Mouse (Mus musculus) stomach, embryonic 14.5 days (tissue): ENCODE results near the gene Gria3. TPM values are rescaled to one million over a fixed set of nuclear protein-coding genes. Genes with fewer than 3 reads are reported as not detected.
A peak's percentile ranks its signal among the peaks of the same experiment; 100 is the strongest.

Source experiments
- ATAC-seq: fragments of 200-750 bp; cut with Nextera tagmentation; 2 replicates; pipeline ENCODE4 v1.8.0; 2017; ENCODE audit warnings: low read depth, moderate TSS enrichment; ENCODE audit not compliant: insufficient number of reproducible peaks, insufficient read depth, low FRiP score
- H3K27ac ChIP-seq: fragments of 300-500 bp; sonication (generic); 2 replicates; pipeline ENCODE4 v1.5.1; 2014; ENCODE audit warnings: mild to moderate bottlenecking, low read length, moderate library complexity, mixed read lengths
- H3K27me3 ChIP-seq: fragments of 300-500 bp; sonication (generic); 2 replicates; pipeline ENCODE4 v1.6.1; 2014; ENCODE audit warnings: low read length, control low read depth, mixed read lengths; ENCODE audit not compliant: control insufficient read depth, insufficient read depth
- H3K36me3 ChIP-seq: fragments of 300-500 bp; sonication (generic); 2 replicates; pipeline ENCODE4 v1.6.1; 2014; ENCODE audit warnings: mild to moderate bottlenecking, control low read depth, low read length, moderate library complexity, mixed read lengths; ENCODE audit not compliant: control insufficient read depth, insufficient read depth
- H3K4me1 ChIP-seq: fragments of 300-500 bp; sonication (generic); 2 replicates; pipeline ENCODE4 v1.6.1; 2014; ENCODE audit warnings: low read length, control low read depth, mixed read lengths; ENCODE audit not compliant: control insufficient read depth, insufficient read depth
- H3K4me2 ChIP-seq: fragments of 300-500 bp; sonication (generic); replicated peaks from 2 replicates; pipeline ENCODE4 v1.6.1; 2014; ENCODE audit warnings: low read depth, low read length, control low read depth
- H3K4me3 ChIP-seq: fragments of 300-500 bp; sonication (generic); 2 replicates; pipeline ENCODE4 v1.5.1; 2014; ENCODE audit warnings: low read depth, low read length, control low read depth
- H3K9ac ChIP-seq: fragments of 300-500 bp; sonication (generic); replicated peaks from 2 replicates; pipeline ENCODE4 v1.6.1; 2014; ENCODE audit warnings: low read depth, mild to moderate bottlenecking, control low read depth, low read length, moderate library complexity, mixed read lengths
- H3K9me3 ChIP-seq: fragments of 300-500 bp; sonication (generic); 2 replicates; pipeline ENCODE4 v1.6.1; 2016; ENCODE audit warnings: low read depth, low read length, control low read depth; ENCODE audit not compliant: control insufficient read depth
- WGBS: fragments of 180-500 bp; shearing (Covaris S2); extraction: QIAGEN DNeasy Blood & Tissue Kit; methylation state at CpG from one replicate; pipeline ENCODE4 v1.1.7; 2014; 5-methylcytosine and 5-hydroxymethylcytosine counted together
- polyA plus RNA-seq: library from polyadenylated mRNA; unstranded; fragments of >200 nt; fragmentation: Nextera tagmentation; extraction: Ambion mirVana; gene quantifications from 2 replicates; pipeline ENCODE4 v1.2.1, GENCODE M21; 2014

The Gria3 gene
- polyA plus RNA-seq, 1 experiment from 2014 or later = 13.4 TPM

GRCm38 (mm10) chrX:41607181-41607580 is 206.5 kb downstream of the Gria3 start:
- ATAC-seq = no peak
- no peak overlapping the region for H3K9ac ChIP-seq
- H3K9me3 ChIP-seq = no peaks in the 10 kb centered on the region
- WGBS = 91% methylated on average over 1 of the region's 1 CpGs
- no peak overlapping the region for H3K4me3 ChIP-seq
- no peaks in the 10 kb centered on the region for H3K4me1 ChIP-seq
- no peak overlapping the region for H3K4me2 ChIP-seq
- H3K27me3 ChIP-seq = no peaks in the 10 kb centered on the region
- no peaks in the 10 kb centered on the region for H3K36me3 ChIP-seq
- H3K27ac ChIP-seq = no peak overlapping the region

- Histone ChIP-seq H3K4me2 (no peak overlapping the region), H3K4me1 (no peaks in the 10 kb centered on the region), H3K9me3 (no peaks in the 10 kb centered on the region), H3K4me3 (no peak overlapping the region), H3K27me3 (no peaks in the 10 kb centered on the region), H3K9ac (no peak overlapping the region), H3K27ac (no peak overlapping the region), H3K36me3 (no peaks in the 10 kb centered on the region)
- WGBS = 33% methylated on average over 2 of the region's 2 CpGs
- no peak for ATAC-seq
These were observed 214.3 kb downstream of the Gria3 start for GRCm38 (mm10) chrX:41614920-41615319.

- Histone ChIP-seq H3K9ac (no peak overlapping the region), H3K36me3 (no peaks in the 10 kb centered on the region), H3K27me3 (no peaks in the 10 kb centered on the region), H3K9me3 (no peaks in the 10 kb centered on the region), H3K4me1 (no peaks in the 10 kb centered on the region), H3K27ac (no peak overlapping the region), H3K4me3 (no peak overlapping the region), H3K4me2 (no peak overlapping the region)
- 100% methylated on average over 1 of the region's 1 CpGs for WGBS
- no peak for ATAC-seq
These were observed 216.3 kb downstream of the Gria3 start for GRCm38 (mm10) chrX:41616928-41617327.

- H3K36me3 ChIP-seq = no peaks in the 10 kb centered on the region
These were observed 217.7 kb downstream of the Gria3 start for GRCm38 (mm10) chrX:41618396-41618795.

GRCm38 (mm10) chrX:41633576-41633975 is 232.9 kb downstream of the Gria3 start:
- WGBS = 67% methylated on average over 4 of the region's 4 CpGs
- no peak for ATAC-seq
- H3K36me3 ChIP-seq = no peaks in the 10 kb centered on the region
- H3K9ac ChIP-seq = no peak overlapping the region
- no peak overlapping the region for H3K4me3 ChIP-seq
- no peaks in the 10 kb centered on the region for H3K4me1 ChIP-seq
- no peak overlapping the region for H3K27ac ChIP-seq
- H3K4me2 ChIP-seq = no peak overlapping the region
- H3K27me3 ChIP-seq = no peaks in the 10 kb centered on the region
- no peaks in the 10 kb centered on the region for H3K9me3 ChIP-seq

More at GRCm38 (mm10) chrX:41618396-41618795, 217.7 kb downstream of the Gria3 start:
- Histone ChIP-seq H3K27me3 (no peaks in the 10 kb centered on the region), H3K4me1 (no peaks in the 10 kb centered on the region), H3K9ac (no peak overlapping the region), H3K27ac (no peak overlapping the region), H3K9me3 (no peaks in the 10 kb centered on the region), H3K4me2 (no peak overlapping the region), H3K4me3 (no peak overlapping the region)
- no peak for ATAC-seq
- 90% methylated on average over 2 of the region's 2 CpGs for WGBS

- Histone ChIP-seq H3K4me2 (no peak overlapping the region), H3K27me3 (no peaks in the 10 kb centered on the region), H3K4me3 (no peak overlapping the region), H3K27ac (no peak overlapping the region), H3K36me3 (no peaks in the 10 kb centered on the region), H3K9ac (no peak overlapping the region), H3K9me3 (no peaks in the 10 kb centered on the region), H3K4me1 (no peaks in the 10 kb centered on the region)
- ATAC-seq = no peak
- 46% methylated on average over 2 of the region's 2 CpGs for WGBS
These were observed 244.3 kb downstream of the Gria3 start for GRCm38 (mm10) chrX:41644954-41645353.

GRCm38 (mm10) chrX:41657791-41658190 is 257.1 kb downstream of the Gria3 start:
- no peak for ATAC-seq
- Histone ChIP-seq H3K36me3 (no peaks in the 10 kb centered on the region), H3K4me1 (no peaks in the 10 kb centered on the region), H3K9me3 (no peaks in the 10 kb centered on the region), H3K27ac (no peak overlapping the region), H3K4me3 (no peak overlapping the region), H3K4me2 (no peak overlapping the region), H3K27me3 (no peaks in the 10 kb centered on the region), H3K9ac (no peak overlapping the region)
- 70% methylated on average over 4 of the region's 4 CpGs for WGBS

GRCm38 (mm10) chrX:41688869-41689268 is 288.2 kb downstream of the Gria3 start:
- 0 out of 2 replicates have a peak, but pooled peaks have one; percentile 65 for ATAC-seq
- no peak overlapping the region for H3K27ac ChIP-seq
- H3K9ac ChIP-seq = no peak overlapping the region
- 60% methylated on average over 2 of the region's 2 CpGs for WGBS
- no peaks in the 10 kb centered on the region for H3K27me3 ChIP-seq
- H3K4me2 ChIP-seq = no peak overlapping the region
- no peaks in the 10 kb centered on the region for H3K36me3 ChIP-seq
- H3K4me3 ChIP-seq = no peak overlapping the region
- no peaks in the 10 kb centered on the region for H3K9me3 ChIP-seq
- no peaks in the 10 kb centered on the region for H3K4me1 ChIP-seq

- no peak overlapping the region for H3K9ac ChIP-seq
These were observed 291.4 kb downstream of the Gria3 start for GRCm38 (mm10) chrX:41692076-41692475.

More at GRCm38 (mm10) chrX:41692076-41692475, 291.4 kb downstream of the Gria3 start:
- peak; percentile 42; the same call in 1 of the 2 replicates for ATAC-seq
- H3K27me3 ChIP-seq = no peaks in the 10 kb centered on the region
- no peak overlapping the region for H3K4me3 ChIP-seq
- no peak overlapping the region for H3K4me2 ChIP-seq
- H3K4me1 ChIP-seq = no peaks in the 10 kb centered on the region
- WGBS = 76% methylated on average over 1 of the region's 1 CpGs
- no peaks in the 10 kb centered on the region for H3K36me3 ChIP-seq
- no peaks in the 10 kb centered on the region for H3K9me3 ChIP-seq
- no peak overlapping the region for H3K27ac ChIP-seq
